Mouse (Mus musculus): ENCODE results near the gene Crabp2.

DNA sequence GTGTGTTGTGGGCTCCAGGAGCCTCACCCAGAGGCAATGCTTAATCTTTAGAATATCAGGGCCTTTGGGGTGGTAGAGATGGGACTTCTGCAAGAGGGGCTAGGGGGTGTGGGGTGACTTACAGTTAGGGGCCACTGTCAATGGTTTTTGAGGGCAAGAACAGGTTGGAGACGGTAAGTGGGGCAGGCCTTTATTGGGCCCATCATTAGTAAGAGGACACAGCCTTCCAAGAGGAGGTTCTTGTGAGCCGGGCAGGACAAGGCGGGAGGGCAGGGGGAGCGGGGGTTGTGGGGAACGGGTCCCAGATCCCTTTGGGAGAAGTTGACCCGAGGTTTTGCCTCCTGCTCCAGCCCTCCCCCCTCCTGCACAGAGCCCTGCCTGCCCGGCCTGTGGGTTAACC lies 35.0 kb upstream of the Crabp2 start:
- TF ChIP-seq CTCF (IDR thresholded peaks at IDR 0.05 in 2 of 3, conservative IDR thresholded peaks at IDR 0.05 in 1 of 3; ENCODE audit: control insufficient read depth in 1 of 3, insufficient read depth in 1 of 3, low read depth in 2 of 3, low read length in 3 of 3, poor library complexity in 1 of 3, severe bottlenecking in 1 of 3): no peak
- no peak for TF ChIP-seq USF1 (IDR thresholded peaks at IDR 0.05; ENCODE audit: low read depth, low read length)
- no peak for TF ChIP-seq MEF2A (IDR thresholded peaks at IDR 0.05; ENCODE audit: extremely low read depth, insufficient replicate concordance, low read depth, low read length, poor library complexity, severe bottlenecking)
- TF ChIP-seq SIN3A (IDR thresholded peaks at IDR 0.05; ENCODE audit: low read length): no peak
- no peak for TF ChIP-seq EP300 (IDR thresholded peaks at IDR 0.05; ENCODE audit: low read depth in 1 of 2, low read length in 2 of 2)
- TF ChIP-seq CHD2 (IDR thresholded peaks at IDR 0.05; ENCODE audit: low read length): no peak
- no peak for TF ChIP-seq POLR2A (IDR thresholded peaks at IDR 0.05; ENCODE audit: control insufficient read depth in 1 of 2, insufficient read depth in 1 of 2, low read depth in 1 of 2, low read length in 2 of 2, poor library complexity in 1 of 2)
- TF ChIP-seq POLR2AphosphoS2 (IDR thresholded peaks at IDR 0.05; ENCODE audit: low read length): no peak
- no peak for TF ChIP-seq NRF1 (IDR thresholded peaks at IDR 0.05; ENCODE audit: insufficient read depth, low read depth, low read length, poor library complexity, severe bottlenecking)
- TF ChIP-seq GATA1 (IDR thresholded peaks at IDR 0.05; ENCODE audit: low read depth, low read length): no peak
- no peak for TF ChIP-seq RCOR1 (IDR thresholded peaks at IDR 0.05; ENCODE audit: low read depth, low read length)
- TF ChIP-seq MAZ (IDR thresholded peaks at IDR 0.05; ENCODE audit: low read depth, low read length): no peak
- TF ChIP-seq GABPA (IDR thresholded peaks at IDR 0.05; ENCODE audit: low read depth, low read length): no peak
- no peak for TF ChIP-seq E2F4 (IDR thresholded peaks at IDR 0.05; ENCODE audit: borderline replicate concordance, low read depth, low read length)
